Mouse (Mus musculus) myocyte (in vitro differentiated cells): ENCODE results near the gene Lgals4.

Source experiments
- POLR2A ChIP-seq: IDR thresholded peaks from one replicate; pipeline ENCODE4 v1.6.1; 2011; ENCODE audit warnings: low read depth, mild to moderate bottlenecking, control low read depth, moderate library complexity; ENCODE audit not compliant: insufficient read length
- TCF12 ChIP-seq: IDR thresholded peaks from one replicate; pipeline ENCODE4 v1.6.1; 2011; ENCODE audit warnings: mild to moderate bottlenecking, control low read depth; ENCODE audit not compliant: poor library complexity, insufficient read depth, severe bottlenecking
- USF1 ChIP-seq: IDR thresholded peaks from one replicate; pipeline ENCODE4 v1.6.1; 2011; ENCODE audit warnings: low read depth, mild to moderate bottlenecking, control low read depth, moderate library complexity

GRCm38 (mm10) chr7:28812949-28813348 lies 20.7 kb upstream of the Lgals4 start:
- no peak for TF ChIP-seq TCF12
- TF ChIP-seq USF1: no peak
- no peak for TF ChIP-seq POLR2A
